Mouse (Mus musculus) ES-Bruce4 (cell line): ENCODE results near the gene Tcte1.

ENCODE experiments used
- CTCF ChIP-seq: IDR thresholded peaks from one replicate; pipeline ENCODE4 v1.8.1; 2011; ENCODE audit warnings: low read depth, low read length
- EP300 ChIP-seq: IDR thresholded peaks from 2 replicates; pipeline ENCODE4 v1.6.1; 2011; ENCODE audit warnings: low read depth, low read length; ENCODE audit not compliant: insufficient read depth
- POLR2A ChIP-seq: IDR thresholded peaks from one replicate; pipeline ENCODE4 v1.8.1; 2011; ENCODE audit warnings: low read length; ENCODE audit not compliant: insufficient read depth

DNA sequence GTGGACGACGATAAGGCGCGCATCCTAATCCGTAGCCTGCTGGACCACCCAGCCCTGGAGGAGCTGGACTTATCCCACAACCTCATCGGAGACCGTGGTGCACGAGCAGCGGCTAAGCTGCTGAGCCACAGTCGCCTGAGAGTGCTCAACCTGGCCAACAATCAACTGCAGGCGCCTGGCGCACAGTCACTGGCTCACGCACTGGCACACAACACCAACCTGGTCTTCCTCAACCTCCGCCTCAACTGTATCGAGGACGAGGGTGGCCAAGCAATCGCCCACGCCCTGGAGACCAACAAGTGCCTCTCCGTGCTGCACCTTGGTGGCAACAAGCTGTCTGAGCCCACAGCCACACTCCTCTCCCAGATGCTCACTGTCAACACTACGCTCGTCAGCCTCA, 16.4 kb downstream of the Tcte1 start:
- TF ChIP-seq EP300 (no peak), CTCF (no peak), POLR2A (no peak)
